12 mouse cellular contexts compared by ENCODE assay signal in the genomic region with DNA sequence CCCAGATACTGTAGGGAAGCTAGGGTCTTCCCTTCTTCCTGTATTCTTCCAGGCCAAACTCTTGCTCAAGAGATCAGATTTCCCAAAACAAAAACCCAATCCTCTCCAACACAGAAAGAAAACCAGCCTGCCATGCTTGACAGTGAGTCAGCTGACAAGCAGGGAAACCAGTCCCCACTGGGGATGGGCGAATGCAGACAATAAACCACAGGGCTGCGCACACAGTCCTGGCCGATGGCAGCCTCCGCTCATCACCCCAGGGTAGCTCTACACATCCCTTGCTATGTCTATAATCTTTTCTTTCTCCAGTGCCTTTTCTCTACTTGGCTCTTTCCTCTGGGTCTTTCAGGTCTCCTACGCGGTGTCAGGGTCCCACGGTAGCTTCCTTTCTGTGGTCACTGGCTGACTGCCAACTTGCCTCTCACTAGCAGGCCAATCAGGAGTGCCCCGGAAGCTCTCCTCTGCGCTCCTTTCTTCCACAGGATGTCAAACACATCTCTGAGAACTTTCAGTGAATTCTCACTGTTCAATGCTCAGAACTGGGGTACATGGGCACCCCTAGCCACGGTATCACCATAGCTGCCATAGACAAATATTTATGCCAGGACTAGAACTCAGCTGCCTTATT. TPM values are rescaled to one million over a fixed set of nuclear protein-coding genes. Genes with fewer than 3 reads are reported as not detected.
DNase-seq lines count a peak whose midpoint lies in the region; ATAC-seq and TF ChIP-seq lines count a peak whose summit lies in the region.
"Had no signal": no experiment of that assay in that cellular context is flagged by ENCODE, and none has a peak within 500 bp of the region (broad histone marks: within the 10 kb centered on the region; RNA-seq: fewer than 3 reads in every experiment).

No protein-coding gene starts in this region.

- peak; percentile 40 for DNase-seq in liver, postnatal 0 days
- DNase-seq in liver, embryonic 11.5 days (ENCODE audit: low spot score), result no peak
- DNase-seq in thymus, adult 18-20 months, result peak; percentile 67 to 79
- no peak for DNase-seq in ovary, adult 18-20 months (ENCODE audit: low spot score)
- DNase-seq in right cerebral cortex, postnatal 25 days, result no peak
- DNase-seq: cerebellum, adult 2 months; heart, postnatal 10 days; kidney, postnatal 36 days had no signal

- no peak for TF ChIP-seq CTCF in liver, postnatal 0 days (IDR thresholded peaks at IDR 0.05; ENCODE audit: low read depth)
- TF ChIP-seq CTCF in E14TG2a.4 (conservative IDR thresholded peaks at IDR 0.05; ENCODE audit: low read length), result no peak

- ATAC-seq in liver, postnatal 0 days, result no peak
- ATAC-seq in liver, embryonic 11.5 days (replicated peaks; ENCODE audit: low FRiP score), result no peak
- ATAC-seq in embryonic facial prominence, embryonic 15.5 days (ENCODE audit: insufficient number of reproducible peaks, low FRiP score, low TSS enrichment, low read depth), result 0 out of 2 replicates have a peak, but pooled peaks have one; percentile 29

- no peak overlapping the region for H3K27ac ChIP-seq in liver, postnatal 0 days (ENCODE audit: low read depth)
- no peak overlapping the region for H3K27ac ChIP-seq in liver, embryonic 11.5 days (ENCODE audit: low read depth, low read length)
- H3K27ac ChIP-seq in embryonic facial prominence, embryonic 15.5 days (replicated peaks), result 0 out of 2 replicates have a peak overlapping the region, but pooled peaks have one; percentile 17
- H3K27ac ChIP-seq: forebrain, embryonic 12.5 days had no signal

- no peak overlapping the region for H3K4me3 ChIP-seq in liver, postnatal 0 days (ENCODE audit: low read depth, low read length)
- no peak overlapping the region for H3K4me3 ChIP-seq in liver, embryonic 11.5 days (ENCODE audit: low read depth, low read length)
- H3K4me3 ChIP-seq in E14TG2a.4 (replicated peaks; ENCODE audit: low read length), result 0 out of 2 replicates have a peak overlapping the region, but pooled peaks have one; percentile 17
- no peak overlapping the region for H3K4me3 ChIP-seq in embryonic facial prominence, embryonic 15.5 days (replicated peaks)
- H3K4me3 ChIP-seq: forebrain, embryonic 12.5 days; myocyte had no signal

- no peak for TF ChIP-seq EP300 in liver, postnatal 0 days (IDR thresholded peaks at IDR 0.05; ENCODE audit: low read depth)

- no peaks in the 10 kb centered on the region for H3K9me3 ChIP-seq in liver, postnatal 0 days (ENCODE audit: low read length)
- H3K9me3 ChIP-seq in liver, embryonic 11.5 days (ENCODE audit: control insufficient read depth, low read length), result no peaks in the 10 kb centered on the region
- peaks cover 5% of the 10 kb centered on the region; the same call in 1 of the 2 replicates for H3K9me3 ChIP-seq in E14TG2a.4 (ENCODE audit: low read length)
- no peaks in the 10 kb centered on the region for H3K9me3 ChIP-seq in embryonic facial prominence, embryonic 15.5 days (replicated peaks)
- H3K9me3 ChIP-seq: forebrain, embryonic 12.5 days had no signal

- WGBS in liver, postnatal 0 days (ENCODE audit: insufficient replicate concordance), result 30% methylated on average over 10 of the region's 10 CpGs
- 48% methylated on average over 10 of the region's 10 CpGs for WGBS in liver, embryonic 11.5 days
- 42% methylated on average over 10 of the region's 10 CpGs for WGBS in embryonic facial prominence, embryonic 15.5 days

- no peaks in the 10 kb centered on the region for H3K36me3 ChIP-seq in liver, postnatal 0 days (replicated peaks; ENCODE audit: insufficient read depth, low read length)
- no peaks in the 10 kb centered on the region for H3K36me3 ChIP-seq in liver, embryonic 11.5 days (ENCODE audit: control insufficient read depth, insufficient read depth, low read length)
- H3K36me3 ChIP-seq in E14TG2a.4 (ENCODE audit: insufficient read depth, low read length), result no peaks in the 10 kb centered on the region
- H3K36me3 ChIP-seq in embryonic facial prominence, embryonic 15.5 days, result no peaks in the 10 kb centered on the region
- H3K36me3 ChIP-seq: forebrain, embryonic 12.5 days had no signal

- H3K4me2 ChIP-seq in liver, postnatal 0 days (ENCODE audit: low read depth, low read length), result no peak overlapping the region
- H3K4me2 ChIP-seq in liver, embryonic 11.5 days, result no peak overlapping the region
- H3K4me2 ChIP-seq in embryonic facial prominence, embryonic 15.5 days (replicated peaks), result no peak overlapping the region
- H3K4me2 ChIP-seq: forebrain, embryonic 12.5 days had no signal

- H3K4me1 ChIP-seq in liver, postnatal 0 days (ENCODE audit: insufficient read depth), result no peaks in the 10 kb centered on the region
- no peaks in the 10 kb centered on the region for H3K4me1 ChIP-seq in liver, embryonic 11.5 days (replicated peaks; ENCODE audit: control insufficient read depth, insufficient read depth, low read length)
- peaks cover 55% of the 10 kb centered on the region for H3K4me1 ChIP-seq in E14TG2a.4 (replicated peaks; ENCODE audit: low read depth, low read length)
- H3K4me1 ChIP-seq in embryonic facial prominence, embryonic 15.5 days, result no peaks in the 10 kb centered on the region

- no peak overlapping the region for H3K9ac ChIP-seq in liver, postnatal 0 days (replicated peaks)
- H3K9ac ChIP-seq in liver, embryonic 11.5 days (ENCODE audit: low read depth, low read length), result no peak overlapping the region
- no peak overlapping the region for H3K9ac ChIP-seq in embryonic facial prominence, embryonic 15.5 days
- H3K9ac ChIP-seq: forebrain, embryonic 12.5 days had no signal

- H3K27me3 ChIP-seq in liver, postnatal 0 days (ENCODE audit: insufficient read depth, low read length), result no peaks in the 10 kb centered on the region
- no peaks in the 10 kb centered on the region for H3K27me3 ChIP-seq in liver, embryonic 11.5 days (replicated peaks; ENCODE audit: control insufficient read depth, insufficient read depth, low read length)
- H3K27me3 ChIP-seq in E14TG2a.4 (ENCODE audit: insufficient read depth, low read length), result no peaks in the 10 kb centered on the region
- no peaks in the 10 kb centered on the region for H3K27me3 ChIP-seq in embryonic facial prominence, embryonic 15.5 days
- H3K27me3 ChIP-seq: forebrain, embryonic 12.5 days had no signal

RNA-seq across cellular contexts. Expression of gene Gm17657, which starts 17.6 kb away (rescaled TPM):
- polyA plus RNA-seq in liver, postnatal 0 days (2015; fragmentation: Nextera tagmentation; extraction: Ambion mirVana), result not detected in 2 replicates
- polyA plus RNA-seq in liver, embryonic 11.5 days (2014; fragmentation: Nextera tagmentation; extraction: Ambion mirVana), result 0.11 TPM in 1 of 2 replicates, not detected in the other
- polyA plus RNA-seq in embryonic facial prominence, embryonic 15.5 days (2015; fragmentation: Nextera tagmentation; extraction: Ambion mirVana), result not detected in 2 replicates
- polyA plus RNA-seq: cerebellum, adult 2 months; forebrain, embryonic 12.5 days; myocyte had no signal

RNA-seq across cellular contexts. Expression of gene Tbc1d22b, which starts 17.7 kb away (rescaled TPM):
- 1.9 and 2.1 TPM in 2 replicates for polyA plus RNA-seq in liver, postnatal 0 days (2015; fragmentation: Nextera tagmentation; extraction: Ambion mirVana)
- 11.5 and 11.8 TPM in 2 replicates for polyA plus RNA-seq in liver, embryonic 11.5 days (2014; fragmentation: Nextera tagmentation; extraction: Ambion mirVana)
- polyA plus RNA-seq in embryonic facial prominence, embryonic 15.5 days (2015; fragmentation: Nextera tagmentation; extraction: Ambion mirVana), result 14.4 and 16.7 TPM in 2 replicates

RNA-seq across cellular contexts. Expression of gene Tmem217, which starts 20.3 kb away (rescaled TPM):
- not detected in 2 replicates for polyA plus RNA-seq in liver, postnatal 0 days (2015; fragmentation: Nextera tagmentation; extraction: Ambion mirVana)
- 0.42 and 0.52 TPM in 2 replicates for polyA plus RNA-seq in liver, embryonic 11.5 days (2014; fragmentation: Nextera tagmentation; extraction: Ambion mirVana)
- 0.95 and 1.6 TPM in 2 replicates for polyA plus RNA-seq in embryonic facial prominence, embryonic 15.5 days (2015; fragmentation: Nextera tagmentation; extraction: Ambion mirVana)
- polyA plus RNA-seq: myocyte had no signal

RNA-seq across cellular contexts. Expression of gene Pim1, which starts 41.3 kb away (rescaled TPM):
- polyA plus RNA-seq in liver, postnatal 0 days (2015; fragmentation: Nextera tagmentation; extraction: Ambion mirVana), result 35.6 and 57.1 TPM in 2 replicates
- 41.6 and 47.0 TPM in 2 replicates for polyA plus RNA-seq in liver, embryonic 11.5 days (2014; fragmentation: Nextera tagmentation; extraction: Ambion mirVana)
- 17.8 and 20.0 TPM in 2 replicates for polyA plus RNA-seq in embryonic facial prominence, embryonic 15.5 days (2015; fragmentation: Nextera tagmentation; extraction: Ambion mirVana)

Comparison
In these comparisons a context has a peak if more than half of its experiments do, and no peak if none do; other contexts are left out.
1. DNase-seq: peak in liver, postnatal 0 days (single experiment) and thymus, adult 18-20 months (2 of 2); none in liver, embryonic 11.5 days (single experiment), ovary, adult 18-20 months (single experiment) and right cerebral cortex, postnatal 25 days (single experiment).